Mouse (Mus musculus) cerebellum, postnatal 36 days (tissue): ENCODE measurements around the gene Zkscan17.
"Not testable (repeated sequence)": the region's sequence is repeated elsewhere in the genome, so short reads cannot be mapped to it uniquely, and the experiment has no call there.

Experiments used
- DNase-seq, 2 experiments: peaks; one replicate each; pipeline ENCODE4 v3.0.0; 2021 to 2022; ENCODE audit warnings: mixed read lengths in 2 of 2

Gene Zkscan17

GRCm38 (mm10) chr11:59526472-59527080 is at the start of gene Zkscan17:
Gene Zkscan17, minus strand, starts transcription at chr11:59526751.
- DNase-seq, result peak; percentile 15 to 28

- DNase-seq, result not testable (repeated sequence)
Observed at GRCm38 (mm10) chr11:59576135-59576534, 49.6 kb upstream of the Zkscan17 start, which contains the start of gene Olfr222. Gene Olfr222, minus strand, starts transcription at chr11:59576235.

GRCm38 (mm10) chr11:59575726-59576125 is 49.2 kb upstream of the Zkscan17 start:
- DNase-seq, result no peak

- DNase-seq, result peak in 1 of 2 experiments; percentile 11
Observed at GRCm38 (mm10) chr11:59569306-59569705, 42.8 kb upstream of the Zkscan17 start.

GRCm38 (mm10) chr11:59562837-59563236 is 36.3 kb upstream of the Zkscan17 start:
- DNase-seq, result no peak

- no peak for DNase-seq
Observed at GRCm38 (mm10) chr11:59562336-59562735, 35.8 kb upstream of the Zkscan17 start.

GRCm38 (mm10) chr11:59560906-59561305 is 34.4 kb upstream of the Zkscan17 start:
- no peak for DNase-seq

- DNase-seq, result no peak
Observed at GRCm38 (mm10) chr11:59554535-59554934, 28.0 kb upstream of the Zkscan17 start.

GRCm38 (mm10) chr11:59554127-59554526 is 27.6 kb upstream of the Zkscan17 start:
- DNase-seq, result no peak

GRCm38 (mm10) chr11:59544005-59544404 is 17.5 kb upstream of the Zkscan17 start:
- no peak for DNase-seq

GRCm38 (mm10) chr11:59543376-59543775 is 16.8 kb upstream of the Zkscan17 start:
- DNase-seq, result no peak

GRCm38 (mm10) chr11:59542442-59542841 is 15.9 kb upstream of the Zkscan17 start:
- no peak for DNase-seq

GRCm38 (mm10) chr11:59541324-59541723 is 14.8 kb upstream of the Zkscan17 start, which contains the start of gene Nlrp3:
Gene Nlrp3, plus strand, starts transcription at chr11:59541568.
- no peak for DNase-seq

GRCm38 (mm10) chr11:59540123-59540522 is 13.6 kb upstream of the Zkscan17 start:
- no peak for DNase-seq

GRCm38 (mm10) chr11:59538387-59538786 is 11.8 kb upstream of the Zkscan17 start:
- peak; percentile 7 to 19 for DNase-seq

GRCm38 (mm10) chr11:59537218-59538130 is 10.9 kb upstream of the Zkscan17 start:
- DNase-seq, result peak; percentile 16 to 20

GRCm38 (mm10) chr11:59531562-59531961 is 5.0 kb upstream of the Zkscan17 start:
- no peak for DNase-seq

- DNase-seq, result peak; percentile 74 to 81
Observed at GRCm38 (mm10) chr11:59530870-59531535, 4.5 kb upstream of the Zkscan17 start.

- no peak for DNase-seq
Observed at GRCm38 (mm10) chr11:59530221-59530620, 3.7 kb upstream of the Zkscan17 start.

GRCm38 (mm10) chr11:59525237-59525636 is 1.3 kb downstream of the Zkscan17 start:
- DNase-seq, result peak; percentile 78 to 83

GRCm38 (mm10) chr11:59524150-59524549 is 2.4 kb downstream of the Zkscan17 start:
- no peak for DNase-seq

GRCm38 (mm10) chr11:59519741-59520495 is 6.6 kb downstream of the Zkscan17 start:
- DNase-seq, result no peak
